Mouse (Mus musculus) stomach, embryonic 16.5 days (tissue): ENCODE results near the gene Foxj3. TPM values are rescaled to one million over a fixed set of nuclear protein-coding genes. Genes with fewer than 3 reads are reported as not detected.
A peak's percentile ranks its signal among the peaks of the same experiment; 100 is the strongest.

Experiments used
- ATAC-seq: fragments of 200-750 bp; cut with Nextera tagmentation; 2 replicates; pipeline ENCODE4 v1.8.0; 2017; ENCODE audit warnings: moderate number of reproducible peaks, moderate TSS enrichment; ENCODE audit not compliant: insufficient read depth, low FRiP score
- H3K27ac ChIP-seq: fragments of 300-500 bp; sonication (generic); 2 replicates; pipeline ENCODE4 v1.5.1; 2014; ENCODE audit warnings: low read length
- H3K27me3 ChIP-seq: fragments of 300-500 bp; sonication (generic); 2 replicates; pipeline ENCODE4 v1.6.1; 2014; ENCODE audit warnings: low read length, control low read depth, mixed read lengths; ENCODE audit not compliant: control insufficient read depth, insufficient read depth
- H3K36me3 ChIP-seq: fragments of 300-500 bp; sonication (generic); 2 replicates; pipeline ENCODE4 v1.6.1; 2014; ENCODE audit warnings: low read length; ENCODE audit not compliant: control insufficient read depth, insufficient read depth
- H3K4me1 ChIP-seq: fragments of 300-500 bp; sonication (generic); 2 replicates; pipeline ENCODE4 v1.6.1; 2014; ENCODE audit warnings: low read length, control low read depth, mixed read lengths; ENCODE audit not compliant: control insufficient read depth, insufficient read depth
- H3K4me2 ChIP-seq: fragments of 300-500 bp; sonication (generic); 2 replicates; pipeline ENCODE4 v1.6.1; 2014; ENCODE audit warnings: low read depth, low read length, mixed read lengths
- H3K4me3 ChIP-seq: fragments of 300-500 bp; sonication (generic); replicated peaks from 2 replicates; pipeline ENCODE4 v1.5.1; 2014; ENCODE audit warnings: mild to moderate bottlenecking, low read length
- H3K9ac ChIP-seq: fragments of 300-500 bp; sonication (generic); 2 replicates; pipeline ENCODE4 v1.6.1; 2014; ENCODE audit warnings: low read length
- H3K9me3 ChIP-seq: fragments of 300-500 bp; sonication (generic); replicated peaks from 2 replicates; pipeline ENCODE4 v1.6.1; 2016; ENCODE audit warnings: low read length, control low read depth; ENCODE audit not compliant: control insufficient read depth
- WGBS: fragments of 180-500 bp; shearing (Covaris S2); extraction: QIAGEN DNeasy Blood & Tissue Kit; methylation state at CpG from one replicate; pipeline ENCODE4 v1.1.7; 2014; 5-methylcytosine and 5-hydroxymethylcytosine counted together
- polyA plus RNA-seq: library from polyadenylated mRNA; unstranded; fragments of >200 nt; fragmentation: Nextera tagmentation; extraction: Ambion mirVana; gene quantifications from 2 replicates; pipeline ENCODE4 v1.2.1, GENCODE M21; 2015

The Foxj3 gene
- polyA plus RNA-seq, 1 experiment from 2014 or later = 18.9 TPM

DNA sequence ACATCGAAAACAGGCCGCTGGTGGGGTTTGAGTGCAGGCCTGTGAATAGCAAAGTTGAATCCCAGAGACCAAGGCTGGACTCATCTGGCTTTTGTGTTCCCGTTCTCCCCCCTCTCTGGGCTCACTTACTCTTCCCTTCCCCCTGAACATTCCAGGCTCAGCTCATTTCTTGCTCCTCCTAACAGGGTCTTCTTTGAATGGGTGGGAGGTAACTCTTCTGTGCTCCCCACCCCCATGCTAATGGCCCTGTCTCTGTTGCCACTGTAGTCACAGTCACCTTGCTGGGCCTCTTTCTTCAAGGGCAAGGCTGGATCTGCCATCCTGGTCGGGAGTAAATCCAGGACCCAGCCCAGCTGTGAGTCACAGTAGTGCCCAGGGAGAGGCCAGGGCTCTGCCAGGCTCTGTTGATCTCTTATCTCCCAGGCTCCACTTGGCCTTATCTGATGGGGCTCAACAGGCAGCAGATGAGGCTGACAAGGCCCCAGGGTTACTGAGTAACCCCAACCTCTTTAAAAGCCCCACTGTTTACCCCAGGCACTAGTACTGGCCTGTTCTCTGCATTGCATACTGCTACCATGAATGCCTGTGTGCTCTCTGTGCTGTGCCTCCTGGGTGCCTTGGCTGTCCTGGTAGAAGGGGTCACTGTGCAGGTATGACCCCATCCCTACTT, 100.5 kb downstream of the Foxj3 start, which contains the start of gene Guca2a:
Guca2a (plus strand) TSS at position 529 of the 670 bp plus-strand sequence.
- H3K9me3 ChIP-seq = no peaks in the 10 kb centered on the region
- H3K36me3 ChIP-seq = no peaks in the 10 kb centered on the region
- no peak within 1 kb of the TSS for H3K4me2 ChIP-seq
- H3K9ac ChIP-seq = no peak within 1 kb of the TSS
- peak; percentile 61; the same call in 1 of the 2 replicates for ATAC-seq
- no peaks in the 10 kb centered on the region for H3K27me3 ChIP-seq
- H3K4me3 ChIP-seq = no peak within 1 kb of the TSS
- no peaks in the 10 kb centered on the region for H3K4me1 ChIP-seq
- 65% methylated on average over 4 of the region's 4 CpGs for WGBS
- no peak within 1 kb of the TSS for H3K27ac ChIP-seq

DNA sequence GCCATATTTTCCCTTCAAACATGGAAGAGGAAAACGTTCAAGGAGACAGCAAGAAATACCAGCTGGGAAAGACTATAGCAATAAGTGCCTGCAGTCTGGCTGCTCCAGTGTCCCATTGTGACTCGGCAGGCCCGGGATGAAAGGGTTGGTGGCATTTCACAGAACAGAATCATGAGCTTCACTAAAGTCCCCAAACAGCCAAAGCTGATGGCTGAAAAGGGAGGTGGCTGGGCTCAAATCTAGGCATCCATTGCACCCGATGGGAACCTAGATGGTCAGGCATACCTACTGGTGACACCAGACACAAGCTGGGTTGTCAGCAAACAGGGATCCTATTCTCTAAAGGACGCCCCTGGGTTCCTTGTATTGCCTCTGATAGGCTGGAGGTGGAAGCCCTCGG, 101.1 kb downstream of the Foxj3 start:
- Histone ChIP-seq H3K9ac (no peak overlapping the region), H3K4me3 (no peak overlapping the region), H3K9me3 (peaks cover 4% of the 10 kb centered on the region; the same call in 1 of the 2 replicates), H3K4me1 (no peaks in the 10 kb centered on the region), H3K27ac (no peak overlapping the region), H3K36me3 (no peaks in the 10 kb centered on the region), H3K4me2 (no peak overlapping the region), H3K27me3 (no peaks in the 10 kb centered on the region)
- no peak for ATAC-seq
- 78% methylated on average over 6 of the region's 6 CpGs for WGBS

DNA sequence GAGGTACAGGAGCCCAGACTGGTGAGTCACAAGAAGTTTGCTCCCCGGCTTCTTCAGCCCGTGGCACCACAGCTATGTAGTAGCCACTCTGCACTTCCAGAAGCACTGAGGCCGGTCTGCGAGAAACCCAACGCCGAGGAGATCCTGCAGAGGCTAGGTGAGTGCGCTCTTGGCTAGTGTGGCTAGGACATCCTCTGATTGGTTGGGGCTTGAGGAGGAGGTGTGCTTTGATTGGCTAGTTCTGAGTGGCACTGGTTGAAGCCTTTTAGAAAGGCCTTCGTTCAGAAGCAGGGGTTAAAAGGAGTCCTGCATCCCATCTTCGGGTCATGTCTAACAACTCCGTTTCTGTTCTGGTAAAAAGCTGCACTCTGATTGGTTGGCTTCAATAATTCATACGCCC, 101.9 kb downstream of the Foxj3 start:
- no peaks in the 10 kb centered on the region for H3K4me1 ChIP-seq
- H3K4me3 ChIP-seq = no peak overlapping the region
- no peak for ATAC-seq
- peaks cover 4% of the 10 kb centered on the region; the same call in 1 of the 2 replicates for H3K9me3 ChIP-seq
- no peak overlapping the region for H3K4me2 ChIP-seq
- no peaks in the 10 kb centered on the region for H3K36me3 ChIP-seq
- H3K27me3 ChIP-seq = no peaks in the 10 kb centered on the region
- 57% methylated on average over 11 of the region's 11 CpGs for WGBS
- no peak overlapping the region for H3K27ac ChIP-seq
- no peak overlapping the region for H3K9ac ChIP-seq

DNA sequence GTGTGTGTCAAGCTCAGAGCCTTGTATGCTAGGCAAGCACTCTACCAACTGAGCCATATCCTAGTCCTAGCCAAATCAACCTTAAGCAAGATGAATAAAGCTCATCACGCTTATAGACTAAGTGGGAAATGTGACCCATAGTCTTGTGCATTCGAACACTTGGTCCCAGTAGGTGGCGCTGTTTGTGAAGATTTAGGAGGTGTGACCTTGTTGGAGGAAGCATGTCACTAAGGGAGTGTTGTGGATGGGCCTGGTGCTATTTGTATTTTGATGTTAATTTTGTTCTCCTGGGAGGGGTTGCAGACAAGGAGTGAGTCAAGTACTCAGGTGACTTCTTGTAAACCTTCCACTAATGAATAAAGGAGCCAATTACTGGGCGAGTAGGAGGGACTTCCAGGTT, 105.9 kb downstream of the Foxj3 start:
- 85% methylated on average over 4 of the region's 4 CpGs for WGBS
- Histone ChIP-seq H3K4me3 (no peak overlapping the region), H3K36me3 (no peaks in the 10 kb centered on the region), H3K27me3 (no peaks in the 10 kb centered on the region), H3K9ac (no peak overlapping the region), H3K4me2 (no peak overlapping the region), H3K27ac (no peak overlapping the region), H3K4me1 (no peaks in the 10 kb centered on the region), H3K9me3 (peaks cover 4% of the 10 kb centered on the region; the same call in 1 of the 2 replicates)
- no peak for ATAC-seq

DNA sequence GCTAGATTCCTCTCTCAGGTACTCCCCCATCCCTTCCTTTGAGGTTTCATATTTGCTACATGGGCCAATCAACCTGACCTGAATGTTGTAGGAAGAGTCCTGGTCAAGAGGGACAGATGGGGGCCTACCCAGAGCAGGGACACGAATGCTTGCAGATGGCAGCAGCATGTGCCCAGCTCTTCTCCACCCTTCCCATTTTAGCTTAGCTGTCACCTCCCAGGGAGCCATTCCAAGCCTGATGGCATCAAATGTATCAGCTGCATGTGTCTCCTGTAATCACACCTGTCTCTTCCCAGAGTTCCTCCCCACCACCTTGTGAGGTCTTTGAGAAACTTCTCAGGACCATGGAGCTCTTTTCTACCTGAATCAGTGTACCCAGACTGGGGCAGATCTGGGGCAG, 120.2 kb downstream of the Foxj3 start:
- Histone ChIP-seq H3K27me3 (no peaks in the 10 kb centered on the region), H3K27ac (no peak overlapping the region), H3K4me2 (no peak overlapping the region), H3K9me3 (no peaks in the 10 kb centered on the region; the same call in 1 of the 2 replicates), H3K36me3 (no peaks in the 10 kb centered on the region), H3K4me3 (no peak overlapping the region), H3K4me1 (no peaks in the 10 kb centered on the region), H3K9ac (no peak overlapping the region)
- whole genome bisulfite sequencing = 74% methylated on average over 1 of the region's 1 CpGs
- no peak for ATAC-seq

DNA sequence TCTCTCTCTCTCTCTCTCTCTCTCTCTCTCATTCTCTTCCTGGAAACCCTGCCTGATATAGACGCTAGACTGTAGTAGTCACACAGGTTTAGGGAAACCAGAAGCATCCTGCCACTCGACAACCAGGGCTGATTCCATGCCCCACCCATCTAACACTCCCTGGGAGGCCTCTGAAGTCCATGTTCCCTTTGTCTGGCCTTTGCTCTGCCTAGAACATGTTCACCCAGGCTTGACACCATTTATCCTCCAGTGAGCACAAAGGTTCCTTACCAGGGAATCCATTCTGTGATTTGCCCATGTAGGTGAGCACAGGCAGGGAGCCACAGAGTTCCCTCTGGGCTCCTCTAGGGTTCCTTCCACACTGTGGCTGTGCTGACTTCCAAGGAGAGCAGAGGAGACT, 121.4 kb downstream of the Foxj3 start:
- Histone ChIP-seq H3K27me3 (no peaks in the 10 kb centered on the region), H3K27ac (no peak overlapping the region), H3K4me2 (no peak overlapping the region), H3K9ac (no peak overlapping the region), H3K4me1 (no peaks in the 10 kb centered on the region), H3K36me3 (no peaks in the 10 kb centered on the region), H3K9me3 (no peaks in the 10 kb centered on the region), H3K4me3 (no peak overlapping the region)
- 38% methylated on average over 2 of the region's 2 CpGs for WGBS
- ATAC-seq = no peak

DNA sequence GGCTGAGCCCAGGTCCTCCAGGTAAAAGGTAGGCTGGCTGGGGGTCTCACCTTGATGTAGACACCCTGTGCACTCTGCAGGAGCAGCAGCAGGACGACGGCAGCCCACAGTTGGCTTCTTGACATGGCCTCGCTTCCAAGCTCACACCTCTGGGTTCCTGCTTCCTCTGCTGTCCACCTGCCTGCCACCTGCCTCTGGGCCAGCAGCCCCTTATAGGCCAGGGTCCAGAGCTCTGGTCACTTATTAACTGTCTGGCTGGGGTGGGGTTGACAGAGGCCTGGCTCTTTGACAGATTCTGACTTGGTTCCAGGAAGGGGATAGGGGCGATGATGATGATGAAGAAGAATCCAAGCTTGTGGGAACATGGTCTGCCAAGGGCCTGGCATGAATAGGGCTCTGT, 121.9 kb downstream of the Foxj3 start, which contains the start of gene Guca2b:
Guca2b (minus strand) TSS at position 224 of the 400 bp plus-strand sequence.
- Histone ChIP-seq H3K9me3 (no peaks in the 10 kb centered on the region), H3K4me1 (no peaks in the 10 kb centered on the region), H3K4me3 (no peak within 1 kb of the TSS), H3K9ac (no peak within 1 kb of the TSS), H3K36me3 (no peaks in the 10 kb centered on the region), H3K4me2 (no peak within 1 kb of the TSS), H3K27ac (no peak within 1 kb of the TSS), H3K27me3 (no peaks in the 10 kb centered on the region)
- ATAC-seq = no peak
- 78% methylated on average over 4 of the region's 4 CpGs for WGBS

DNA sequence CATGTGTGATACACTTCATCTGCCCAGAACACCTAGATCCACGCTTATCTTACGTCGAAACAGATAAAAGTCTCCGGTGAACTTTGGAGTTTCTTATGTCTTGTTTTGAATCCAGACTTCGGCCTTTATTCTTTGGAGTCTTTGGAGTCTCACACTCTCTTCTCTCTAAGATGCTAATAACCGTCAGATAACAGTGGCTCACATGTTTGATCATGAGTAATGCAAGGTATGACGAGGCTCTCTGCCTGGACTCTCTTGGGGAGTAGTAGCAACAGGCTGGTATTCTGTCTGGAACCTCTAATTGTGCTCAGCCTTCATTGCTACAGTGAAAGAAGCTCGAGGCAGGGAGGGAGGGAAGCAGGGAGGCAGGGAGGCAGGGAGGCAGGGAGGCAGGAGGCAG, 123.2 kb downstream of the Foxj3 start:
- Histone ChIP-seq H3K4me2 (no peak overlapping the region), H3K27me3 (no peaks in the 10 kb centered on the region), H3K36me3 (no peaks in the 10 kb centered on the region), H3K27ac (no peak overlapping the region), H3K4me1 (no peaks in the 10 kb centered on the region), H3K9ac (no peak overlapping the region), H3K9me3 (no peaks in the 10 kb centered on the region), H3K4me3 (no peak overlapping the region)
- 73% methylated on average over 8 of the region's 8 CpGs for WGBS
- ATAC-seq = no peak

DNA sequence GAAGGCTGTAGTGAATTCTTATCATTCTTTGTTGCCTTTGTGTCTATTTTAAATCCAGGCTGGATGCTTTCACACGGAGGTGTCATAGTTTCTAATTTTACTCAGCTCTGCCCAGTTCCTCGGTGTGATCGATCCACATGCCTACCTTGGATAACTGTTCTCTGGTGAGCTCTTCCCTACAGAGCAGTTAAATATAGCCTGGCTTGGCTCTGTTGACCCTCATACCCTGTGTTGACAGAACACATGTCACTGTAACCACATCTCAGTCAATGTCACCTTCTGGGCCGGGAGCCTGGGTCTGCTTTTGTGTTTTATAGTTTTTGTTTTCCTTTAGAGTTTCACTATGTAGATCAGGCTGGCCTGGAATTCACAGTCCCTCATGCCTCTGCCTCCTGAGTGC, 125.3 kb downstream of the Foxj3 start:
- no peak overlapping the region for H3K4me3 ChIP-seq
- 61% methylated on average over 4 of the region's 4 CpGs for WGBS
- ATAC-seq = no peak
- no peaks in the 10 kb centered on the region for H3K4me1 ChIP-seq
- H3K36me3 ChIP-seq = no peaks in the 10 kb centered on the region
- H3K9ac ChIP-seq = no peak overlapping the region
- H3K27me3 ChIP-seq = no peaks in the 10 kb centered on the region
- H3K27ac ChIP-seq = no peak overlapping the region
- no peaks in the 10 kb centered on the region for H3K9me3 ChIP-seq
- H3K4me2 ChIP-seq = no peak overlapping the region
